Mouse (Mus musculus): ENCODE measurements around the gene Cacng4. TPM values are rescaled to one million over a fixed set of nuclear protein-coding genes. Genes with fewer than 3 reads are reported as not detected.
A peak's percentile ranks its signal among the peaks of the same experiment; 100 is the strongest.

Gene Cacng4
- polyA plus RNA-seq, 1 experiment from 2014 or later: 37.8 TPM

DNA sequence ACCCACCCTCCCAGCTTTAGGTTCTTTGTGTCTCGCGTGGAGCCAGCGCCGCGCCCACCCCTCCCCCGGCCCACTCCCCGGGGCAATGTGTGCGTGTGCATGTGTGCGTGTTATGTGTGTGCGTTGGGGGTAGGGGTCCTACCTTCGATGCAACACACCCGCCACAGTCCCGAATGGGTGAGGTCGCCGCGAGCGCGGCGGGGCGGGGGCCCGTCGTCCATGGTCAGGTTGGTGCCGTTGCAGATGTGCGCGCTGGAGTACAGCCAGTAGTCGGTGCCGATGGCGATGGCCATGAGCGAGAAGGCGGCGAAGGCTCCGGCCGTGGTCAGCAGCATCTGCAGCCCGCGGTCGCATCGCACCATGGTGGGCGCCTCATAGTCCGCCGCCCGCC is 259 bp downstream of the Cacng4 start:
- H3K4me3 ChIP-seq: peak overlapping the region; percentile 76
- peak; percentile 53 for ATAC-seq (replicated peaks)
- peak overlapping the region; percentile 93 for H3K27ac ChIP-seq (replicated peaks)
- H3K36me3 ChIP-seq: no peaks in the 10 kb centered on the region
- H3K4me2 ChIP-seq (replicated peaks): peak overlapping the region; percentile 94
- no peaks in the 10 kb centered on the region for H3K9me3 ChIP-seq
- no peaks in the 10 kb centered on the region for H3K27me3 ChIP-seq
- WGBS: 1% methylated on average over 37 of the region's 41 CpGs
- peaks cover 39% of the 10 kb centered on the region for H3K4me1 ChIP-seq
- peak overlapping the region; percentile 86 for H3K9ac ChIP-seq (replicated peaks)

DNA sequence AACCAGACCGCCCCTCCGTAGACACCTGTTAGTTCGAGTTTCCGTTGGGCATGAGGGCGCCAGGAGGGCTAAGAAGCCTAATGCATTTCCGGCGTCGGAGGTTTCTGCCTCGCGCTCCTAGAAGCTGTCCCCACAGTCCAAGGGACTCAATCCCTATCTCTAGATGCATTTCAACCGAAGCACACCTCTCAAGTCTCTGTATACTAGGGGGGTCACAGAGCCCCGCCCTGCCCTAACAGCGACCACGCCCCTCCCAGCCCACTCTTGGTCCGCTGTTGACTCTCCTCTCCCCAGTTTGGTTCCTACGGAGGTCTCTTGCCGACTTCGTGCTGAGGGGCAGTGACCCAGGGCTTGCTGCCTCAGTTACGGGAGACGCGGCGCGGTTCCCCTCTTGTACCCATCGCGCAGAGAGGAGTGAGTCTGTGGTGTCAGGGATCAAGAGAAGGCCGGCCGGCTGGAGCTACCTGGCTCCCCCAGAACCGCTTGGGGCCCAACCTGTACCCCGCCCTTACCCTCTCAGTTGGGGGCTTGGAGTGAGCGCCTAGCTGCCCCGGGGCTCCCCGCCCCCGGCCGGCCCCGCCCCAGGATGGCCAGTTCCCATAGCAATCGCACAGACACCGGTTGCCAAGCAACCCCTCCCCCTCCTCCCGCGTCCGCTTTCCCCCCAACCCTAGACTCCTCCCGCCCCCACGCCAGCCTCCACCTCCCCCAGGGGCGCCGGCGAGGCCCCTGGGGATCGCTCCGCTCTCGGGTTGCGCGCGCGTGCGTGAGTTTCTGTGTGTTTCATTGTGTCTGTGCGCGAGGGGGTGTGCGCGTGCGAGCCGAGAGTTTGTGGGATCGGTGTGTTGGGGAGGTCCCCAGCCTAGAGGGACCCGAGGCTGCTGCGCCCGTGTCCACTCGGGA is 906 bp downstream of the Cacng4 start:
- WGBS: under 1% methylated on average over 62 of the region's 64 CpGs
- peak overlapping the region; percentile 94 for H3K4me2 ChIP-seq (replicated peaks)
- no peaks in the 10 kb centered on the region for H3K9me3 ChIP-seq
- H3K27me3 ChIP-seq: no peaks in the 10 kb centered on the region
- no peaks in the 10 kb centered on the region for H3K36me3 ChIP-seq
- H3K4me1 ChIP-seq: peaks cover 39% of the 10 kb centered on the region
- peak overlapping the region; percentile 93 for H3K27ac ChIP-seq (replicated peaks)
- peak; percentile 56 for ATAC-seq (replicated peaks)
- peak overlapping the region; percentile 86 for H3K9ac ChIP-seq (replicated peaks)
- H3K4me3 ChIP-seq: peak overlapping the region; percentile 76

DNA sequence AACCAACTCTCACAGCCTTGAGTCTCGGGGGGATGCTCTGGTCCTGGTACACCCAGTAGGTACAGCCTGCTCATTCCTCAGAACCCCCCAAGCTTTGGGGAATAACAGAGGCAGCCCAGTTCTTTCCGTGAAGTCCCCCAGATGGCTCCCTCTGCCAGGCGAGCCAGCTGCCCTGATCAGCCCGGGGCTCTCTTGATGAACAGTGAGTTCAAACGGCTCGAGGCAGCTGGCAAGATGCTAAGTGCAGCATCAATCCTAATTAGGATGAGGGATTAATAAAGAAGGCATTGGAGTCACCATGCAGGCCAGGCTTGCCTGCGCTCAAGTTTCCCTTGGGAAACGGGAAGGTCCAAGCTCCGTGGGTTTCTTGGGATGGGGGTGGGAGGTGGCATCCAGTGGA is 2.2 kb downstream of the Cacng4 start:
- Histone ChIP-seq H3K4me1 (peaks cover 39% of the 10 kb centered on the region), H3K27me3 (no peaks in the 10 kb centered on the region)
- ATAC-seq (replicated peaks): no peak

DNA sequence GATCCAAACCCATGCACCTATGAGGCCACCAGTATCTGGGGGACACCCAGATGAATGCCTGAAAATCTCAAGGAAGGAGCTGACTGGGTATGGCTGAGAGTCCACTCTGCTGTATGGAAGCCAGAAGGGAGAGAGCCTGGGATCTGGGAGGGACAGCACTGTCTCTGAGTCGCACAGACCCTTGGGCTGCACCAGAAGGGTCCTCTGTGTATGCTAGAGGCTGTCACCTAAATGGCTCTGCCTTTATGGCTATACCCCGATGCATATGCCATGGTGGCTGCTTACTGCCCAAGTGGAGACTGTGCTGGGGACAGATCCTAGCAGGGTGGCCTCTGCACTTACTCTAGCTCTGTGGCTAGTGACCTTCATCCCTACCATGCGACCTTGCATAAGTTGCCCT is 8.6 kb downstream of the Cacng4 start:
- no peaks in the 10 kb centered on the region for H3K27me3 ChIP-seq
- H3K36me3 ChIP-seq: no peaks in the 10 kb centered on the region
- no peak overlapping the region for H3K4me3 ChIP-seq
- peak; percentile 46; the same call in 1 of the 2 replicates for ATAC-seq (replicated peaks)
- H3K4me1 ChIP-seq: peaks cover 2% of the 10 kb centered on the region; the same call in 1 of the 2 replicates
- no peak overlapping the region for H3K4me2 ChIP-seq (replicated peaks)
- 76% methylated on average over 3 of the region's 3 CpGs for WGBS
- no peak overlapping the region for H3K9ac ChIP-seq (replicated peaks)
- H3K9me3 ChIP-seq: no peaks in the 10 kb centered on the region
- H3K27ac ChIP-seq (replicated peaks): no peak overlapping the region

More for the DNA sequence above, 2.2 kb downstream of the Cacng4 start:
- Histone ChIP-seq H3K4me2 (replicated peaks) (peak overlapping the region; percentile 94), H3K36me3 (no peaks in the 10 kb centered on the region), H3K9me3 (no peaks in the 10 kb centered on the region), H3K9ac (replicated peaks) (peak overlapping the region; percentile 20; the same call in 1 of the 2 replicates), H3K27ac (replicated peaks) (peak overlapping the region; percentile 93), H3K4me3 (peak overlapping the region; percentile 76)
- WGBS: 6% methylated on average over 9 of the region's 9 CpGs

- Histone ChIP-seq H3K4me2 (replicated peaks) (no peak overlapping the region), H3K27me3 (no peaks in the 10 kb centered on the region), H3K36me3 (no peaks in the 10 kb centered on the region), H3K9ac (replicated peaks) (no peak overlapping the region), H3K4me3 (no peak overlapping the region), H3K9me3 (no peaks in the 10 kb centered on the region), H3K4me1 (no peaks in the 10 kb centered on the region), H3K27ac (replicated peaks) (no peak overlapping the region)
- WGBS: 74% methylated on average over 1 of the region's 1 CpGs
- no peak for ATAC-seq (replicated peaks)
Measured at GRCm38 (mm10) chr11:107785288-107785687, 9.1 kb downstream of the Cacng4 start.

GRCm38 (mm10) chr11:107783861-107784754 is 10.2 kb downstream of the Cacng4 start:
- Histone ChIP-seq H3K36me3 (no peaks in the 10 kb centered on the region), H3K4me3 (no peak overlapping the region), H3K27ac (replicated peaks) (no peak overlapping the region), H3K27me3 (no peaks in the 10 kb centered on the region), H3K9me3 (no peaks in the 10 kb centered on the region), H3K4me2 (replicated peaks) (no peak overlapping the region), H3K4me1 (peaks cover 8% of the 10 kb centered on the region), H3K9ac (replicated peaks) (no peak overlapping the region)
- no peak for ATAC-seq (replicated peaks)
- WGBS: 81% methylated on average over 8 of the region's 8 CpGs

DNA sequence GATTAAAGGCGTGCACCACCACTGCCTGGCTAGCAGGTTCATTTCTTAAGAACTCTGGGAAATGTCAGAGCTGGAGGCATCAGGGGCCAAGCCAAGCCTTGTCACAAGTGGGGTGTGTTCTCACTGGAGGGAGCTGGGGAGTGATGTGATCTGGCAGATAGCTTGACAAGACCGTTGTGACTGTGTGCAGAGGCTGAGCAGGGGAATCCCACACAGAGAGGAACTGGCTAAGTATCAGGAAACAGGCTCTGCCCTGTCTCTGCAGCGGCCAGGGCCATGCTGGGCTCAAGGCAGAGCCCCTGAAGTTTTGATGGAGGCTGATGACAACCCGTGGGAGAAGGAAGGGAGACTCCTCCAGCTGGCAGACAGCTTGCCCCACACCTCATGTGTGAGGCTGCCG is 11.8 kb downstream of the Cacng4 start:
- Histone ChIP-seq H3K4me3 (no peak overlapping the region), H3K9ac (replicated peaks) (no peak overlapping the region), H3K4me1 (peaks cover 24% of the 10 kb centered on the region), H3K9me3 (no peaks in the 10 kb centered on the region), H3K27me3 (no peaks in the 10 kb centered on the region), H3K36me3 (no peaks in the 10 kb centered on the region), H3K4me2 (replicated peaks) (no peak overlapping the region), H3K27ac (replicated peaks) (no peak overlapping the region)
- no peak for ATAC-seq (replicated peaks)
- WGBS: 65% methylated on average over 5 of the region's 5 CpGs

- peaks cover 47% of the 10 kb centered on the region for H3K4me1 ChIP-seq
- WGBS: 21% methylated on average over 9 of the region's 9 CpGs
- H3K36me3 ChIP-seq: no peaks in the 10 kb centered on the region
- H3K27ac ChIP-seq (replicated peaks): peak overlapping the region; percentile 62
- no peaks in the 10 kb centered on the region for H3K9me3 ChIP-seq
- no peak overlapping the region for H3K4me2 ChIP-seq (replicated peaks)
- no peak overlapping the region for H3K4me3 ChIP-seq
- no peak overlapping the region for H3K9ac ChIP-seq (replicated peaks)
- no peaks in the 10 kb centered on the region for H3K27me3 ChIP-seq
- ATAC-seq (replicated peaks): 0 out of 2 replicates have a peak, but pooled peaks have one; percentile 44
Measured at GRCm38 (mm10) chr11:107778859-107779258, 15.5 kb downstream of the Cacng4 start.

DNA sequence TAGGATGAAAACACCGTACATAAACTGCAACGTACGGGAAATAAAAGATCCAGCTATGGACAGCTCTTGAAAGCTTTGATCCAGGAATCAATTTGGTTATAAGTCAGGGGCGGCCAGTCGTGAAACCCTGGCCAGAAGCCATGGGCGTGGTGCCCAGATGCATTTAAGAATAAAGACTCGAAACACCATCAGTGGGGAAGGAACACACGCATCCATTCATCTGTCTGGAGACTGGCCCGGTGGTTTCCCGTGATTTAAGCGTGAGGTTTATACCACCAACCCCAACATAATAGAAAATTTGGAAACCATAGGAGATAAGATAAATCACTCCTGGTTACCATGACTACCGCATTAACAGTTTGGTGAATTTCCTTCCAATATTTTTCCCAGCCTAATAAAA is 16.9 kb downstream of the Cacng4 start:
- peaks cover 61% of the 10 kb centered on the region for H3K4me1 ChIP-seq
- 0 out of 2 replicates have a peak overlapping the region, but pooled peaks have one; percentile 22 for H3K27ac ChIP-seq (replicated peaks)
- H3K4me3 ChIP-seq: no peak overlapping the region
- H3K36me3 ChIP-seq: no peaks in the 10 kb centered on the region
- peak overlapping the region; percentile 11; the same call in 1 of the 2 replicates for H3K4me2 ChIP-seq (replicated peaks)
- H3K9ac ChIP-seq (replicated peaks): no peak overlapping the region
- ATAC-seq (replicated peaks): 0 out of 2 replicates have a peak, but pooled peaks have one; percentile 34
- no peaks in the 10 kb centered on the region for H3K9me3 ChIP-seq
- H3K27me3 ChIP-seq: no peaks in the 10 kb centered on the region
- 16% methylated on average over 12 of the region's 12 CpGs for WGBS

GRCm38 (mm10) chr11:107773312-107773711 is 21.0 kb downstream of the Cacng4 start:
- 56% methylated on average over 8 of the region's 8 CpGs for WGBS
- Histone ChIP-seq H3K27ac (replicated peaks) (no peak overlapping the region), H3K4me1 (peaks cover 54% of the 10 kb centered on the region), H3K9me3 (no peaks in the 10 kb centered on the region), H3K27me3 (no peaks in the 10 kb centered on the region), H3K9ac (replicated peaks) (no peak overlapping the region), H3K4me3 (no peak overlapping the region), H3K4me2 (replicated peaks) (no peak overlapping the region), H3K36me3 (no peaks in the 10 kb centered on the region)
- ATAC-seq (replicated peaks): no peak

DNA sequence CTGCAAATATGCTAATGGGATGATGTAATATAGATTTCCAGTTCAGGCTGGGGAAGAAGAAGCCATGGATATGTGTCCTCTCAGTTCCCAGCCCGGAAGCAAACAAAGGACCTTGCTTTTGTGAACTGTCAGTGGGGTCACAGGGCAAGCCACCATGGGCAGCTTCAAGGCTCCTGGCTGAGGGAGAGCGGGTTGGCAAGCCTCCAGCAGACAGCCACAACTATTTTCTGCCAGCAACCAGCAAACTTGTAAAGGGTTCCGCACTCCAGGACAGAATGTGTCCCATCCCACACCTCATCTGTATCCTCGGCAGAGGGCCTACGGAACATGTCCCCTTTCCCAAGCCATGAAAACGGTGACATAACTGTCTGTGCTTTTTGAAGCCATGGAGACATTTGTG is 22.4 kb downstream of the Cacng4 start:
- no peak overlapping the region for H3K4me2 ChIP-seq (replicated peaks)
- no peaks in the 10 kb centered on the region for H3K36me3 ChIP-seq
- ATAC-seq (replicated peaks): no peak
- H3K9me3 ChIP-seq: no peaks in the 10 kb centered on the region
- no peak overlapping the region for H3K9ac ChIP-seq (replicated peaks)
- H3K4me3 ChIP-seq: no peak overlapping the region
- H3K27me3 ChIP-seq: no peaks in the 10 kb centered on the region
- 66% methylated on average over 6 of the region's 6 CpGs for WGBS
- H3K27ac ChIP-seq (replicated peaks): no peak overlapping the region
- H3K4me1 ChIP-seq: peaks cover 51% of the 10 kb centered on the region

- 42% methylated on average over 8 of the region's 8 CpGs for WGBS
- no peak overlapping the region for H3K9ac ChIP-seq (replicated peaks)
- H3K9me3 ChIP-seq: no peaks in the 10 kb centered on the region
- no peak overlapping the region for H3K4me2 ChIP-seq (replicated peaks)
- peaks cover 40% of the 10 kb centered on the region for H3K4me1 ChIP-seq
- no peak overlapping the region for H3K4me3 ChIP-seq
- no peak overlapping the region; the same call in 1 of the 2 replicates for H3K27ac ChIP-seq (replicated peaks)
- no peaks in the 10 kb centered on the region for H3K36me3 ChIP-seq
- no peak for ATAC-seq (replicated peaks)
- no peaks in the 10 kb centered on the region for H3K27me3 ChIP-seq
Measured at GRCm38 (mm10) chr11:107768361-107768760, 26.0 kb downstream of the Cacng4 start.

Measured in forebrain, embryonic 15.5 days (tissue).